Mouse (Mus musculus) 3T3-L1 (cell line): ENCODE results near the gene Loxl3.

Experiments
- DNase-seq: peaks from one replicate; pipeline ENCODE4 v3.0.0-alpha.2; 2015; ENCODE audit warnings: low read depth, low spot score

The Loxl3 gene

GRCm38 (mm10) chr6:83053136-83053960 lies 19.4 kb downstream of the Loxl3 start:
- DNase-seq = peak; percentile 82

- peak; percentile 99 for DNase-seq
Measured at GRCm38 (mm10) chr6:83054074-83054851, 20.3 kb downstream of the Loxl3 start, which contains the start of gene Aup1. Gene Aup1 (plus strand): TSS chr6:83054521.

GRCm38 (mm10) chr6:83054871-83055431 lies 21.0 kb downstream of the Loxl3 start, which contains the start of gene Htra2:
Gene Htra2 (minus strand): TSS chr6:83055273.
- no peak for DNase-seq

- peak; percentile 43 for DNase-seq
Measured at GRCm38 (mm10) chr6:83057790-83058189, 23.8 kb downstream of the Loxl3 start, which contains the start of gene Dqx1. Gene Dqx1 (plus strand): TSS chr6:83057844.

GRCm38 (mm10) chr6:83058725-83059124 lies 24.8 kb downstream of the Loxl3 start:
- no peak for DNase-seq

- DNase-seq = no peak
Measured at GRCm38 (mm10) chr6:83065995-83066394, 32.0 kb downstream of the Loxl3 start.

- no peak for DNase-seq
Measured at GRCm38 (mm10) chr6:83066441-83066840, 32.5 kb downstream of the Loxl3 start.

- DNase-seq = no peak
Measured at GRCm38 (mm10) chr6:83068221-83068620, 34.2 kb downstream of the Loxl3 start.

GRCm38 (mm10) chr6:83068706-83069487 lies 34.9 kb downstream of the Loxl3 start:
- DNase-seq = no peak

- no peak for DNase-seq
Measured at GRCm38 (mm10) chr6:83069488-83070246, 35.7 kb downstream of the Loxl3 start.

- no peak for DNase-seq
Measured at GRCm38 (mm10) chr6:83070247-83070310, 36.1 kb downstream of the Loxl3 start, which contains the start of gene Tlx2. Gene Tlx2 (minus strand): TSS chr6:83070293.

GRCm38 (mm10) chr6:83070311-83071219 lies 36.6 kb downstream of the Loxl3 start:
- DNase-seq = no peak

- DNase-seq = no peak
Measured at GRCm38 (mm10) chr6:83071220-83071619, 37.2 kb downstream of the Loxl3 start.

- DNase-seq = peak; percentile 58
Measured at GRCm38 (mm10) chr6:83074979-83075378, 41.0 kb downstream of the Loxl3 start.

- peak; percentile 69 for DNase-seq
Measured at GRCm38 (mm10) chr6:83077630-83078323, 43.8 kb downstream of the Loxl3 start, which contains the start of gene Pcgf1. Gene Pcgf1 (plus strand): TSS chr6:83077869.

GRCm38 (mm10) chr6:83078324-83078858 lies 44.4 kb downstream of the Loxl3 start:
- DNase-seq = peak; percentile 99

- no peak for DNase-seq
Measured at GRCm38 (mm10) chr6:83080210-83080609, 46.2 kb downstream of the Loxl3 start.

- DNase-seq = no peak
Measured at GRCm38 (mm10) chr6:83083497-83083896, 49.5 kb downstream of the Loxl3 start.

- DNase-seq = no peak
Measured at GRCm38 (mm10) chr6:83084477-83084876, 50.5 kb downstream of the Loxl3 start.
